Mouse (Mus musculus): ENCODE measurements around the gene Ano3. TPM values are rescaled to one million over a fixed set of nuclear protein-coding genes. Genes with fewer than 3 reads are reported as not detected.

The Ano3 gene
- polyA plus RNA-seq, 1 experiment from 2014 or later: 0.38 TPM

DNA sequence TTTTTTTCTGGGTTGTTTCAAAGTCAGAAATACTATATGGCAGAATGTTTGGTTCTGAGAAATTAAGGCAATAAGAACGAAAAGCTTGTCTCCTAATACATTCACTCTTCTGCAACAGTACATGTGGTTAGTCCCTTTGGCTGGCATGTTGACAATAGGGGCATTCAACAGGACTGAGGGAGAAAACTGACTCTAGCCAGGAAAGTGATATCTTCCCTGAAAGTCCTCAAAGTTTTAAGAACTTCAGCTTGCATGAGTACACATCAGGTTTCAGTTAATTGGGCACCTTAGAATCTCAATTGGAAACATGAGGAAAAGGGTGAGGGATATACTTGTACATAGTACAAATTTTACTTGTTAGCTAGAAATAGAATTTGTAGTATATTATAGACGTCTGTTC, 212.7 kb downstream of the Ano3 start:
- no peaks in the 10 kb centered on the region for H3K9me3 ChIP-seq (ENCODE audit: control insufficient read depth, low read length)
- no peak overlapping the region for H3K27ac ChIP-seq (replicated peaks in 1 of 2; ENCODE audit: control insufficient read depth in 1 of 2, insufficient read depth in 1 of 2, low read depth in 2 of 2, low read length in 2 of 2)
- H3K4me1 ChIP-seq (ENCODE audit: control insufficient read depth in 2 of 2, insufficient read depth in 2 of 2, low read length in 2 of 2): no peaks in the 10 kb centered on the region
- no peak overlapping the region for H3K4me2 ChIP-seq (ENCODE audit: low read length)
- H3K27me3 ChIP-seq (ENCODE audit: control insufficient read depth, insufficient read depth, low read length): no peaks in the 10 kb centered on the region
- no peak overlapping the region for H3K9ac ChIP-seq (ENCODE audit: low read length)
- WGBS: 59% methylated on average over 2 of the region's 2 CpGs
- no peaks in the 10 kb centered on the region for H3K36me3 ChIP-seq (ENCODE audit: control insufficient read depth, insufficient read depth, low read length)
- ATAC-seq (ENCODE audit: insufficient number of reproducible peaks, insufficient read depth, low FRiP score, low read depth): no peak
- no peak overlapping the region for H3K4me3 ChIP-seq (ENCODE audit: control insufficient read depth in 1 of 2, insufficient read depth in 1 of 2, low read depth in 1 of 2, low read length in 2 of 2)

DNA sequence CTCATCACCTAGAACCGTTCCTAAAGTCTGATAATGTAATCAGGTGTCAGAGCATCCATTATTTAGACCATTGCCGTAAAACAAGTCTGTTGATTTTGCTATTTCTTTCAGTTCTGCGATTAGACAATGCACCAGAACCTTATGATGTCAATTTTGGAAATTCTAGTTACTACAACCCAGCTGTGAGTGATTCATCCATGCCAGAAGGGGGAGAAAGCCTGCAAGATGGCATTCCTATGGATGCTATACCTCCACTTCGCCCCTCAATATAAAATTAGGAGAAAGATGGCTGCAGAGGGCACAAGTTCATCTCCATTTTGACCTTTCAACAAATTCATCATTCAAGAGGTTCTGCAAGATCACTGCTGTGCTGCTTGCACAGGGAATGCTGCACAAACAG, 213.5 kb downstream of the Ano3 start:
- Histone ChIP-seq H3K9me3 (ENCODE audit: control insufficient read depth, low read length) (no peaks in the 10 kb centered on the region), H3K4me3 (ENCODE audit: control insufficient read depth in 1 of 2, insufficient read depth in 1 of 2, low read depth in 1 of 2, low read length in 2 of 2) (no peak overlapping the region), H3K4me1 (ENCODE audit: control insufficient read depth in 2 of 2, insufficient read depth in 2 of 2, low read length in 2 of 2) (no peaks in the 10 kb centered on the region), H3K4me2 (ENCODE audit: low read length) (no peak overlapping the region), H3K27ac (replicated peaks in 1 of 2; ENCODE audit: control insufficient read depth in 1 of 2, insufficient read depth in 1 of 2, low read depth in 2 of 2, low read length in 2 of 2) (no peak overlapping the region), H3K36me3 (ENCODE audit: control insufficient read depth, insufficient read depth, low read length) (no peaks in the 10 kb centered on the region), H3K9ac (ENCODE audit: low read length) (no peak overlapping the region), H3K27me3 (ENCODE audit: control insufficient read depth, insufficient read depth, low read length) (no peaks in the 10 kb centered on the region)
- no peak for ATAC-seq (ENCODE audit: insufficient number of reproducible peaks, insufficient read depth, low FRiP score, low read depth)
- 68% methylated on average over 4 of the region's 4 CpGs for WGBS

DNA sequence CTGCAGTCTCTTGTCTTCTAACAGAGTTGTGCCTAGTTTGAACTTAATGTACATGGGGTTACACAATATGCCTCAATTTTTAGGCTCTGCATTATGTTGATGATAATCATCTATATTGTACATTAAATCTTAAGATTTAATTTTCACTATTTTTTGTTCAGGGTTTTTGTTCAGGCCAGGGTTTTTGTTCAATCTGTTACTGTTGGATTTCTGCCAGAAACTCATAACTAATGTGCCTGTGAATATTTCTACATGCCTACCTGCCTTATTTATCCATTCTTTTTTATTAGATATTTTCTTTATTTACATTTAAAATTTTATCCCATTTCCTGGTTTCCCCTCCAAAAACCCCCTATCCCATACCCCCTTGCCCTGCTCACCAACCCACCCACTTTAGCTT, 224.6 kb downstream of the Ano3 start:
- Histone ChIP-seq H3K4me3 (ENCODE audit: control insufficient read depth in 1 of 2, insufficient read depth in 1 of 2, low read depth in 1 of 2, low read length in 2 of 2) (no peak overlapping the region), H3K4me2 (ENCODE audit: low read length) (no peak overlapping the region), H3K9ac (ENCODE audit: low read length) (no peak overlapping the region), H3K36me3 (ENCODE audit: control insufficient read depth, insufficient read depth, low read length) (no peaks in the 10 kb centered on the region), H3K9me3 (ENCODE audit: control insufficient read depth, low read length) (no peaks in the 10 kb centered on the region), H3K4me1 (ENCODE audit: control insufficient read depth in 2 of 2, insufficient read depth in 2 of 2, low read length in 2 of 2) (no peaks in the 10 kb centered on the region), H3K27ac (replicated peaks in 1 of 2; ENCODE audit: control insufficient read depth in 1 of 2, insufficient read depth in 1 of 2, low read depth in 2 of 2, low read length in 2 of 2) (no peak overlapping the region), H3K27me3 (ENCODE audit: control insufficient read depth, insufficient read depth, low read length) (no peaks in the 10 kb centered on the region)
- ATAC-seq (ENCODE audit: insufficient number of reproducible peaks, insufficient read depth, low FRiP score, low read depth): no peak

DNA sequence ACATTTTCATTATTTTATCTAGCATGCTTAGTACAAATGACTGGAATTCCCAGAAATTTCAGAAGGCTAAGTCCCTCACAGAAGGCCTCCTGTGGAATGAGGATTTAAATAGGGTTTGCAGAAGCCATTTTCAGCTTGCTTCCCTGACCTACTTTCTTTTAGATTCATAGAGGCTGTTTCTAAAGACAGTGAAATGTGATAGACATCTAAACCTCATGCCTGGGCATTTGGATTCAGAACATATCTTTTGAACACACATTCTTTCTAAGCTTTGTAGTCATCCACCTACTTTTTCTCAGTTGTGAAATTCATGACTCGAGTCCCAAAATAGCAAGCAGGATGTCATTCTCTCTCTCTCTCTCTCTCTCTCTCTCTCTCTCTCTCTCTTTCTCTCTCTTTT, 228.5 kb downstream of the Ano3 start:
- no peak for ATAC-seq (ENCODE audit: insufficient number of reproducible peaks, insufficient read depth, low FRiP score, low read depth)

DNA sequence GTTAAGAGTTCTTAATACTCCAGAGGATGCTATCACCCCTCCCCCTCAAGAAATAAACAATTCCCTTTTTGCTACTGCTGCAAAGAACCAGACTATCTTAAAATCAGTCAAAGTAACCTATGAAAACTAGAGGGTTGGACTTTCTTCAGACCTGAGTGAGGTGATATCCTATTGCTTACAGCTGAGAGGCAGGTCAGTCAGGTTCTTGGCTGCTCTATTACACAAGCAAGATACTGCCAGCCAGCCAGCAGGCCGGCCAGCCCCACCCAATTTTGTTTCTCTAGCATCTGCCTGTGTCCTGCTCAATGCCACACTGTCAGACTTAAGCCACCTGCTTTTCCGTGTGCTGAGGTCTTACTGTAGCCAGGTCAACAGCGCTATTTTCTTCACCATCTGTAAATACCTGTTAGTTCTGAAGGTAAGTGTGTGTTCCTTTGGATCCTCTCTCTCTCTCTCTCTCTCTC, 229.4 kb downstream of the Ano3 start, which contains the start of gene Muc15:
TSS of gene Muc15 (plus strand) at position 51 of the 464 bp plus-strand sequence.
- Histone ChIP-seq H3K4me1 (ENCODE audit: control insufficient read depth in 2 of 2, insufficient read depth in 2 of 2, low read length in 2 of 2) (no peaks in the 10 kb centered on the region), H3K27ac (replicated peaks in 1 of 2; ENCODE audit: control insufficient read depth in 1 of 2, insufficient read depth in 1 of 2, low read depth in 2 of 2, low read length in 2 of 2) (no peak within 1 kb of the TSS), H3K27me3 (ENCODE audit: control insufficient read depth, insufficient read depth, low read length) (no peaks in the 10 kb centered on the region), H3K4me2 (ENCODE audit: low read length) (no peak within 1 kb of the TSS), H3K9me3 (ENCODE audit: control insufficient read depth, low read length) (no peaks in the 10 kb centered on the region), H3K36me3 (ENCODE audit: control insufficient read depth, insufficient read depth, low read length) (no peaks in the 10 kb centered on the region), H3K9ac (ENCODE audit: low read length) (no peak within 1 kb of the TSS), H3K4me3 (ENCODE audit: control insufficient read depth in 1 of 2, insufficient read depth in 1 of 2, low read depth in 1 of 2, low read length in 2 of 2) (no peak within 1 kb of the TSS)
- WGBS: 42% methylated on average over 3 of the region's 3 CpGs
- ATAC-seq (ENCODE audit: insufficient number of reproducible peaks, insufficient read depth, low FRiP score, low read depth): no peak

More for the DNA sequence above, 228.5 kb downstream of the Ano3 start:
- H3K4me2 ChIP-seq (ENCODE audit: low read length): no peak overlapping the region
- no peak overlapping the region for H3K27ac ChIP-seq (replicated peaks in 1 of 2; ENCODE audit: control insufficient read depth in 1 of 2, insufficient read depth in 1 of 2, low read depth in 2 of 2, low read length in 2 of 2)
- no peaks in the 10 kb centered on the region for H3K36me3 ChIP-seq (ENCODE audit: control insufficient read depth, insufficient read depth, low read length)
- no peak overlapping the region for H3K4me3 ChIP-seq (ENCODE audit: control insufficient read depth in 1 of 2, insufficient read depth in 1 of 2, low read depth in 1 of 2, low read length in 2 of 2)
- no peaks in the 10 kb centered on the region for H3K9me3 ChIP-seq (ENCODE audit: control insufficient read depth, low read length)
- no peak overlapping the region for H3K9ac ChIP-seq (ENCODE audit: low read length)
- 50% methylated on average over 1 of the region's 1 CpGs for WGBS
- H3K27me3 ChIP-seq (ENCODE audit: control insufficient read depth, insufficient read depth, low read length): no peaks in the 10 kb centered on the region
- no peaks in the 10 kb centered on the region for H3K4me1 ChIP-seq (ENCODE audit: control insufficient read depth in 2 of 2, insufficient read depth in 2 of 2, low read length in 2 of 2)

DNA sequence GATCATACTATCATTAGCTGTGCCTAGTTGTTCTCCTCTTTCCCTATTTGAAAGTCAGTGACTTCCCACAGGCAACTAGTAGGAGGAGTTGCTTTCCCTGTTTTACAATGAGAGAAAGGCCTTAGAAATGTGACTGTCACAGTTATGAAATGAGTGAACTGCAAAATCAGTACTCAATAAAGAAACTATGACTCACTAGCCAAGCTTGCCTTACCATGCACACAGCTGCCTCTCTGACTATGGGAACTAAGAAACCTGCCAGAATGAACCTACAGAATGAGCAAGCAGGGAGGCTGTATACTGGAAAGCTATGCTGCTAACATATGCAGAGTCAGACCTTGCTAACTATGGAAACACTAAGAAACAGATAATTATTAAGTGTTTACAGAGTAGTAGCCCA, 231.7 kb downstream of the Ano3 start:
- Histone ChIP-seq H3K27ac (replicated peaks in 1 of 2; ENCODE audit: control insufficient read depth in 1 of 2, insufficient read depth in 1 of 2, low read depth in 2 of 2, low read length in 2 of 2) (no peak overlapping the region), H3K36me3 (ENCODE audit: control insufficient read depth, insufficient read depth, low read length) (no peaks in the 10 kb centered on the region), H3K4me2 (ENCODE audit: low read length) (no peak overlapping the region), H3K9ac (ENCODE audit: low read length) (no peak overlapping the region), H3K4me1 (ENCODE audit: control insufficient read depth in 2 of 2, insufficient read depth in 2 of 2, low read length in 2 of 2) (no peaks in the 10 kb centered on the region), H3K27me3 (ENCODE audit: control insufficient read depth, insufficient read depth, low read length) (no peaks in the 10 kb centered on the region), H3K9me3 (ENCODE audit: control insufficient read depth, low read length) (no peaks in the 10 kb centered on the region), H3K4me3 (ENCODE audit: control insufficient read depth in 1 of 2, insufficient read depth in 1 of 2, low read depth in 1 of 2, low read length in 2 of 2) (no peak overlapping the region)
- no peak for ATAC-seq (ENCODE audit: insufficient number of reproducible peaks, insufficient read depth, low FRiP score, low read depth)

DNA sequence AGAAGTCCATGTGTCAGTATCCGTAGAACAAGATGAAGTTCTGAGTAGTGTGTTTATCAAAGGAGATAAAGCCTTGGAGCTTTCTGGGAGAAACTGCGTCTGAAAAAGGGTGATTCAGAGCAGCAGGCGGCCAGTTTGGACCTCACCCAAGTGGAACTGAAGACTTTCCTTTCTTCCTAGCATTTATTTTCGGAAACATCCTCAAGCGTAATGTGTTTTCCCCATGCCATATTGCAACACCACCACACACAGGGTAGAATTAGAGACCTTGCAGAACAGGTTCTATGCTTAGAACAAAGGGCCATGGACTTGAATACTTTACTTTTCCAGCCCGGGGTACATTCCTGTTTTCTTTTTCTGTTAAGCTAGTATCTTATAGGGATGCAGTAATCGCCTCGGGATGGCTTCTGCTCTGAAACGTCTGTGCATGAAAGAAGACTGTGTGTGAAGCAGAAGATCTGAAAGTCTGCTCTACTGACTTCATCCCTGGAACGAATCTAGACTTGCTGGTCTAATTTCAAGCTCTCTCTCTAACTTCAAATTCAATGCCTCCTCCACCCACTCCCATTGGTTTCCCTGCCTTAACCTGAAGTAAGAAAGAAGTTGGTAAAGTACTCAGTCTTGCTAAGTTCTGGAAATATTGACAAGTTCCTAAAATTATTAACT, 240.5 kb downstream of the Ano3 start:
- Histone ChIP-seq H3K27me3 (ENCODE audit: control insufficient read depth, insufficient read depth, low read length) (no peaks in the 10 kb centered on the region), H3K4me1 (ENCODE audit: control insufficient read depth in 2 of 2, insufficient read depth in 2 of 2, low read length in 2 of 2) (no peaks in the 10 kb centered on the region; a peak in 1 of 4 replicates), H3K27ac (replicated peaks in 1 of 2; ENCODE audit: control insufficient read depth in 1 of 2, insufficient read depth in 1 of 2, low read depth in 2 of 2, low read length in 2 of 2) (peak overlapping the region; percentile 47 to 53; a peak in 2 of 4 replicates), H3K9me3 (ENCODE audit: control insufficient read depth, low read length) (no peaks in the 10 kb centered on the region), H3K9ac (ENCODE audit: low read length) (no peak overlapping the region), H3K4me3 (ENCODE audit: control insufficient read depth in 1 of 2, insufficient read depth in 1 of 2, low read depth in 1 of 2, low read length in 2 of 2) (no peak overlapping the region), H3K36me3 (ENCODE audit: control insufficient read depth, insufficient read depth, low read length) (no peaks in the 10 kb centered on the region), H3K4me2 (ENCODE audit: low read length) (0 out of 2 replicates have a peak overlapping the region, but pooled peaks have one; percentile 16)
- WGBS: 39% methylated on average over 10 of the region's 10 CpGs
- no peak for ATAC-seq (ENCODE audit: insufficient number of reproducible peaks, insufficient read depth, low FRiP score, low read depth)

DNA sequence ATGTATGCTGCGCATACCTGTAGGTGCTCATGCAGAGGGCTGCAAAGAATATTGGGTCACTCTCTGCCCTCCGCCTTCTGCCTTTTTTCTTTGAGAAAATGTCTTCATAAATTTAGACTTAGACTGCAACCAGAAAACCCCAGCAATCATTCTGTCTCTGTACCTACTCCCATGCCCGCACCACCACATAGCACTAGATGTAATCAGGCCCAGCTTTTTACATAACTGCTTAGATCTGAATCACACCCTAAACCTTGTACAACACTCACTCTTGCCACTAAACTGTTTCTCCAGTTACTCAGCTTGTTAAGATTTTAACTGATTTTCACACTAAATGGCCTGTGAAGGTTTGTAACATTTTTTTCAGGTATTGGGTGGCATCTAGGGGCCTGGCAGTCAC, 241.3 kb downstream of the Ano3 start:
- Histone ChIP-seq H3K4me1 (ENCODE audit: control insufficient read depth in 2 of 2, insufficient read depth in 2 of 2, low read length in 2 of 2) (no peaks in the 10 kb centered on the region; a peak in 1 of 4 replicates), H3K27me3 (ENCODE audit: control insufficient read depth, insufficient read depth, low read length) (no peaks in the 10 kb centered on the region), H3K27ac (replicated peaks in 1 of 2; ENCODE audit: control insufficient read depth in 1 of 2, insufficient read depth in 1 of 2, low read depth in 2 of 2, low read length in 2 of 2) (no peak overlapping the region), H3K36me3 (ENCODE audit: control insufficient read depth, insufficient read depth, low read length) (no peaks in the 10 kb centered on the region), H3K4me3 (ENCODE audit: control insufficient read depth in 1 of 2, insufficient read depth in 1 of 2, low read depth in 1 of 2, low read length in 2 of 2) (no peak overlapping the region), H3K4me2 (ENCODE audit: low read length) (no peak overlapping the region), H3K9ac (ENCODE audit: low read length) (no peak overlapping the region), H3K9me3 (ENCODE audit: control insufficient read depth, low read length) (no peaks in the 10 kb centered on the region)
- 92% methylated on average over 3 of the region's 3 CpGs for WGBS
- ATAC-seq (ENCODE audit: insufficient number of reproducible peaks, insufficient read depth, low FRiP score, low read depth): no peak
